Mouse (Mus musculus) hindlimb bud, embryonic 11.5 days (tissue): ENCODE measurements at regions not wholly inside any gene's neighbourhood (a gene's known extent, or its start where the extent isn't known, plus 50 kb on each side); places are given as distances from the start of the nearest gene placed in this dataset.

Experiments used
- DNase-seq: peaks from one replicate; pipeline ENCODE4 v3.0.0-alpha.2; 2012; ENCODE audit warnings: low read depth, low spot score; ENCODE audit errors: extremely low spot score

- no peak for DNase-seq
Measured at GRCm38 (mm10) chr11:19227716-19228115, 208.9 kb upstream of the Meis1 start.

DNA sequence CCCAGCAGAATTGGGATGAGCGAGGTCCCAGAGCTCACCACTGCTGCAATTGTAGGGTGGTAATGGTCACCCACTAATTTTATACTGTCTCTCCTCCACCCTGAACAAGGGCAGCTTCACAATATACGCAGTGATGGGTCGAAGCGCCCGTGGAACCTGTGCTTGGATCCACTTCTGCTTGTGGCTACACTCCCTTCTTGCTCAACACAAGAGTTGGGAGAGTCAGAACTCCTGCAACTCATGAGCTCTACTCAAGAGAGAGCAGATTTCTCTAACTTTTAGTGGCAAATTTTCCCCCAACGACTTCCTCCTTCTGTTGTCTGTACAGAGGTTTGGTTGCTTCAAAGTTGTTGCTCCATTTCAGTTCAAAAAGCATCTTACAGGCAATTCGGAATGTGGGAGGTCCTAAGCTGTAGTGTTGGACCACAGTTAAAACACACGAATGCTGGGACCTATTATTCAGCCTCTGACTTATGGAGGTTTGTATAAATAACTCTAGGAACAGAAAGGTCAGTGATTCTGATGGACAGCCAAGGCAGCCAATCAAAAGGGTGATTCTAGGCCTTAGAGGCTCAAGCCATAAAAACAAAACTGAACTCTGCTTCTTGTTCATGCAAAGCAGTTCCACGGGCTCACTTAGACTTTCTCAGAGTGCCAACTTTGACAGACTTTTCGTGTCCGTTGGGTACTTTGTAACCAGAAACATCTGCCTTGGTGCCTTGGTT is 227.8 kb upstream of the Meis1 start:
- no peak for DNase-seq

DNA sequence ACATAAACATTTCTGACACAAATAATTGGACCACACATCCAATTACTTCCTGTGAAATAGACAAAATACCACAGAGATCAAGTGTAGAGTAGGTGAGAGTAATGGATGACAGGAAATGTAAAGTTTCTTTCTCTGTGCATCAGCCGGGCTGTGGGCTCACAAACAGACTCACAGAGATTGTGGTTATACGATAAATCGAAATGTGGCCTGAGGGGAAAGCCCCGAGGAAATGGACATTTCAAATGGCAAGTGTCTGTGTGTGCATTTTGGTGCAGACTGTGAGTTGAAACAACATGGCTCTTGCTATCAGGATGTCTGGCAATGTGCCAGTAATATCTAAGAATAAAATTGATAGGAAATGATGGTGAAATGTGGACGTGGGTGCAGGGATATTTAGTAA is 234.8 kb upstream of the Meis1 start:
- DNase-seq = no peak

GRCm38 (mm10) chr11:19254183-19254582 is 235.4 kb upstream of the Meis1 start:
- DNase-seq = no peak

DNA sequence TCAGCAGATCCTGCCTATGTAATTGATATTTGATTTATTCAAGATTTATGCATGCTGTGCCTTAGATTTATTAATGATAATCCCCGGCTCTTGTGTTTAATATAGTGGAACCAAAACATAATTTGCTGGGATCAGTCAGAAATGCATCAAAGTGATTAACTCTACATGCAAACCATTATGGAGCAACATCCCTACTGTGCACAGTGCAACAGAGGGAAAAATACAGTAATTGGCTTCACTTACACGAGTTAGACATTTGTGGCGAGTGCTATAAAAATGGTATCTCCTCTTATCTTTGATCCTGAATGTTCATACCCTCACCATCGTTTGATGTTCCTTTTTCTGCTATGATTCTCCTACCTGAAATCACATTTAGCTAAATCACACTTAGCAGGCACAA is 238.8 kb upstream of the Meis1 start:
- DNase-seq = no peak

- no peak for DNase-seq
Measured at GRCm38 (mm10) chr11:19262832-19263231, 244.0 kb upstream of the Meis1 start.

- no peak for DNase-seq
Measured at GRCm38 (mm10) chr11:19264798-19265671, 246.2 kb upstream of the Meis1 start.

DNA sequence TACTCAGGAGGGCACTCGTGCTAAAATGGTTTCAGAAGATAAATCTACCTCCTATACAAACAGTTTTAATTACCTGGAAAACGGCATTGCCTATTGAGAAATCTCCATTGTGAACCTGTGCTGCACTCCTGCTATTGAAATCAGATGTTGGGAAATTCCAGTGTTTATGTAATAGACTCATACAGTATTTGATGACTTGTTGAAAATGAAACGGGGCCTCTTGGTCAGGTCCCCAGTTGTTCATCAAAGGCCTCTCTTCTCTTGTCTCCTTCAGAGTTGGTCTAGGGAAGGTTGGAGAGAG is 246.8 kb upstream of the Meis1 start:
- DNase-seq = no peak

GRCm38 (mm10) chr11:19290971-19291370 is 272.2 kb upstream of the Meis1 start:
- no peak for DNase-seq

DNA sequence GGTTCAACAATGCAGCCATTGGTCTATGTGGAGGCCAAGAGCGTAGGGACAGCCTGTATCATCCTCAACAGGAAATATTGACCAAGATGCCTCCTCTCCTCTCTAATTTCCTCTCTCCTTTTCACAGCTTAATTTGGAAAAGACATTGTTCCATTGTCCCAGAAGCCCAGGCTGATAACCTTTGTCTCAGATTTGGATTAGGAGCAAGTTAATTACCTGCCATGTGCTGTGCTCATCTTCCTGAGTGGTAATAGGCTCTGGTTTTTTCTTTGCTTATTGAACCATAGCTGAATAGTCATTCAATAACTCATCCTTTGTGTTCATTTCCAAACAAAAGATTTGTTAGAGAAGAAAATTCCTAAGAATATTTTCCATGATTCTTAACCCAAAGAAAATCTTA is 280.6 kb upstream of the Meis1 start:
- DNase-seq = no peak

- DNase-seq = no peak
Measured at GRCm38 (mm10) chr11:19306687-19307086, 287.9 kb upstream of the Meis1 start.

DNA sequence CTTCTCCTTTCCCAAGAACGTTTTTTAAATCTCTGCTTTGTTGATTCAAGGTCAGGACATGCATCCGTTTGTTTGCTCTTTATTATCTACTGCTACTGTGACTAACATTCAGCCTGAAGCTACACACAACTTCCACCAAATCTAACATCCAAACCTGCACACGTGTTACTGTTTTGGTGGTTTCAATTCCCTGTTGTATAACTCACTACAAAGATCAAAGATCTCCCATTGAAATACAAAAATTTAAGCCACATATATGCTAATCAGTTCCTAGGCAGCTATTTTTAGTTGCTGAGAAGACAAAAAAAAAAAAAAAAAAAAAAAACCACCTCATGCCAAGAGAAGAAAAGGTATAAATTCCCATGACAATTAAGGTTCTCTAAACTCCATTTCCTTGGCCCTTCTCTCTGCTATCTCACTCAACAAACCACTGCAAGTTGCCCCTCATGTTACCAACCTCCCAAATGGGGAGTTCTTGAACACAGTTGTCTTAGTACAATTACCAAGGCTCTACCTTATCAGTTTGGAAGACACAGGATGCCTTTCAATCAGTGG is 312.0 kb upstream of the Meis1 start:
- no peak for DNase-seq

GRCm38 (mm10) chr11:19332274-19332673 is 313.5 kb upstream of the Meis1 start:
- DNase-seq = no peak

GRCm38 (mm10) chr11:19332727-19333126 is 313.9 kb upstream of the Meis1 start:
- DNase-seq = no peak

DNA sequence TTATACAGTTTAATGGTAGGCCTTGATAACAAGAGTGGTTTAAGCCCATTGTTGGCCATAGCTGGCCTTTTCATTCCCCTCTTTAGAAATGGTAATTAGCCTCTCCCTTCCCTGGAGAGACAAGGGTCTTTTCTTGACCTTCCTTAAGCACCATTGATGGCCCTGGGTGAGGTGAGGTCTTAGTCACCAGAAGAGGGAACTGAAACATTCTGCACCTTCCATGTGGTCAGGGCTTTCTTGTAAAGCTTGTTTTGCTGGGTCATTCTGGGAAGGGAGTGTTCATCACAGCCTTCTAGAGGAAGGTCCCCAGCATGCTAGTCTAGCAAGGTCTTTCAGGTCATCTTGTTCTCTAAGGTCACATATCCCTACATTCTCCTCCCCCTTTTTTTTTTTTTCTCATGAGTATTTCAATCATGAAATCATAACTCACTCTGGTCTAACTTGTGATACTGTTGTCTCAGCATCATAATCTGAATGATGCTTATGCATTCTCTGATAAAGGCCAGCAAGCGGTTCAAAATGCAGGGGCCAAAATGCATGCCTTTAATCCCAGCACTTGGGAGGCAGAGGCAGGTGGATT is 315.2 kb upstream of the Meis1 start:
- DNase-seq = no peak

DNA sequence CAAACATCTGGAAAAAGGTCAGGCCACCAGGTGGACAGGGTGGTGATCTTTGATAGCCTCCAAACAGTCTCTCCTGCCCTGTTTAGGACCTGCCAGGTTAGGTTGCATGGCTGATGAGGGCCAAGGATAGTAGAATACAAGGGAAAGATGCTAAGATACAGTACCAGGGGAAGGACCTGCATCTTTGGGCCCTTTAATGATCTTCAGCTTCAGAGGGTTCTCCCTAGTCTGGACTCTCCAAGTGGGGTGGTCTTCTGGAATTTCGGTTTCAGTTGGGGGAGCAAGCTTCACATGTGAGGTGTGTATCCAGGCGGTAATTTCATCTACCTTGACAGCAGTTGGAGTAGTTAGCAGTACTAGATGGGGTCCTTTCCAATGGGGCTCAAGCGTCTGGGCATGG is 316.6 kb upstream of the Meis1 start:
- DNase-seq = no peak

DNA sequence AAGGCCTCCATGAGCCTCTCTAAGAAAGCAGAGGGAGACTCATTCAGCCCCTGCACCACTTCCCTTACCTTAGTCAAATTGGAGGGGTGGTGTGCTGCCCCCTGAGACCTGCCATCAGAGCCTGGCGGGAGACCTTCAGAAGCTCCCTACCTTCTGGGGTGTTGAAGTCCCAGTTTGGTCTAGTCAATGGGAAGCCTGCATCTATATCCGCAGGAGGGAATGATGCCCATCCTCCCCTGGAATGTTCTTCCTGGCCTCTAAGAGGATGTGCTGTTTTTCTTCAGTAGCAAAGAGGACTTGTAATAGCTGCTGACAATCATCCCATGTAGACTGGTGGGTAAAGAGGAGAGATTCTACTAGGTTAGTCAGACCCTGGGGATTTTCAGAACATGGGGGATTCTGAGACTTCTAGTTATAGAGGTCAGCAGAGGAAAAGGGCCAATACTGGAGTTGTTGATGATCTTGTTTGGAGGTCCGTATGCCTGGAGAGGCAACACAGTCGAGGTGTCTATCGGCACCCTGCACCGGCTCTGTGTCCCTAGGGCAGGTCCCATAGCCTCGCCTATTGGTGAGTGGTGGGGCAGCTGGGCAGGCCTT is 321.0 kb upstream of the Meis1 start:
- no peak for DNase-seq

DNA sequence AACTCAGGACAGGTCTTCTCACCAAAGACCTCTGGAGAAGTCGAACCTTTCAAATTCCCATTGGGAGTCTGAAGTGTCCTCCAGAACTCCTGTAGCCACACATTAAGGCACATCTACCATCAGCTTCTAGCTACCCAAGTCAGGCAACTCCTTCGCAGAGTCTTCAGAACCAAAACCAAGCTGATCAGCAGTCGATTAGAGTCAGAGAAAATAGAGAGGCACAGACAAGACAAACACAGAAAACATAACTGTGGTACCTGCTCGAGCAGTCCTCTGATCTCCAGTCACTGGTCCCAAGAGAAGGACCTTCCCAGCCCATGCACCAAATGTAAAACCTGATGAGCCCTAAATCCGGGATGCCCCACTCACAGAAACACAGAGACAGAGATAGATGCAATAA is 322.1 kb upstream of the Meis1 start:
- DNase-seq = no peak

DNA sequence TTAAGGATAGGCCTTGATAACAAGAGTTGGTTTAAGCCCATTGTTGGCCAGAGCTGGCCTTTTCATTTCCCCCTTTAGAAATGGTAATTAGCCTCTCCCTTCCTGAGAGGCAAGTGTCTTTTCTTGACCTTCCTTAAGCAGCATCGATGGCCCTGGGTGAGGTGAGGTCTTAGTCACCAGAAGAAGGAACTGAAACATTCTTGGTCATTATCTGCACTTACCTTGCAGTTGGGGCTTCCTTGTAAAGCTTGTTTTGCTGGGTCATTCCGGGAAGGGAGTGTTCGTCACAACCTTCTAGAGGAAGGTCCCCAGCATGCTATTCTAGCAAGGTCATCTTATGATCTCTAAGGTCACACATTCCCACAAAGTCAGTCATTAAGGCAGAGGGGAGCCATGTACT is 322.6 kb upstream of the Meis1 start:
- DNase-seq = no peak

DNA sequence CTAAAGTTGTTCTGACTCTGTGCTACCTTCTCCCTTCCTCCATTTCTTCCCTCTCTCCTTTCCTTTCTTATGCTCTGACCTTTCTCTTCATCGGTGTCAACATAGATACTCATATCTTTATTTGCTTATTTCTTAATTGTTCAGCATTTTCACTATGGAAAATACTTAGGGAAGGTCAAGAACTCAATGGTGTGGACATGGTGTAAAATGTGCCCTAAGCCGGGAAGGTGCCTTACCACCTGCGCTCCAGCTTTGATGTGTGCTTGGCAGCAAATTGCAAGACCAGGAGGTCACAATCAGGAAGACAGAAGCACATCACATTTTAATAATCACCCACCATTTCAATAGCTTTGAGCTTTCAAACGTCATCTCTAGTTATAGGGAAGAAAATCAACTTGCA is 324.0 kb upstream of the Meis1 start:
- no peak for DNase-seq

GRCm38 (mm10) chr11:19346276-19346826 is 327.6 kb upstream of the Meis1 start:
- DNase-seq = no peak
